Mouse (Mus musculus) adrenal gland, postnatal 25 days (tissue): ENCODE results near the gene Tmc5. TPM values are rescaled to one million over a fixed set of nuclear protein-coding genes. Genes with fewer than 3 reads are reported as not detected.
A peak's percentile ranks its signal among the peaks of the same experiment; 100 is the strongest.

Source experiments
- DNase-seq: peaks from one replicate; pipeline ENCODE4 v3.0.0; 2021; ENCODE audit warnings: mixed read lengths
- total RNA-seq: library from RNA; stranded (reverse); gene quantifications from 2 replicates; pipeline ENCODE4 v1.2.3, GENCODE M21; 2021

Tmc5 gene
- total RNA-seq, 1 experiment from 2014 or later, result 0.33 TPM

DNA sequence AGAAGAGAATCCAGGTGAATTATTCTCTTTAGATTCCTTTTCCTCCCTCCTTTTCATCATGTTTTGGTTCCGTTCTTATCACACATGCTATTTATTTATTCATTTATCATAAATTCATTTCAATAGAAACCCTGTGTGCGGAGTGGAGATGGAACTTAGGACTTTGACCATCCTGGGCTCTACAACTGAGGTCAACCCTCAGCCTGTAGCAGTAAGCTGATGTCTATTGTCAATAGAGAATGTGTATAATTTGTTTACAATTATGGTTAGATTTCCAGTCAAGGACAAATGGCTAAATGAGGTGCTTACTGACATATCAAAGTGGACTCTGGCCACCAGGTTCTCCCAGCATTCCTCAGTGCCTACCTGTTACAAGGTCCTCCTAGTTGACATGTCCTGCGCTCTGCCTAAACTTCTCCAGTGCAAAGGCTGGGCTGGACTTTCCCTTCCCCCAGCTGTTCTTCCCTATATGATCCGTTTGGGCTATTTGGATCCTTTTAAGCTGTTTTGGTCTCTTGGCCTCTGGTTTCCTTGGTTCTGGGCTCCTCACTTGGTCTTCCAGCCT lies 14.2 kb downstream of the Tmc5 start:
- DNase-seq, result no peak

DNA sequence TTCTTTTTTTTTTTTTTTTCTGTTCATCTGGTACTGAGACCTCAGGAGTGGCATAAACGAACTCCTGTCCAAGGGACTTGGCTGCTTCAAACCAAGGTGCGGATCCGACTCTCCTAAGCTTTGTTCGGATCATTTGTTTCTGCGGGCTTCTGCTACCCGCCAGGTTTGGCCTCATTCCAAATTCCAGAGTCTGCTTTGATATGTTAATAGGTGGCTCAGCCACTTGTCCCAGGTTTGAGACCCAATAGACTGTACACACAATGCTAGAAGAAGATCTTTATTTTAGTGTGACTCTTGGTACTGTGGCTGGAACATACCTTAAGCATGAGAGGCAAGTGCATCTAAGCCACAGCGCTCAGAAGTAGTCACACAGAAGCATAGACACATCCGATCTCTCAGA lies 14.8 kb downstream of the Tmc5 start:
- DNase-seq, result no peak

DNA sequence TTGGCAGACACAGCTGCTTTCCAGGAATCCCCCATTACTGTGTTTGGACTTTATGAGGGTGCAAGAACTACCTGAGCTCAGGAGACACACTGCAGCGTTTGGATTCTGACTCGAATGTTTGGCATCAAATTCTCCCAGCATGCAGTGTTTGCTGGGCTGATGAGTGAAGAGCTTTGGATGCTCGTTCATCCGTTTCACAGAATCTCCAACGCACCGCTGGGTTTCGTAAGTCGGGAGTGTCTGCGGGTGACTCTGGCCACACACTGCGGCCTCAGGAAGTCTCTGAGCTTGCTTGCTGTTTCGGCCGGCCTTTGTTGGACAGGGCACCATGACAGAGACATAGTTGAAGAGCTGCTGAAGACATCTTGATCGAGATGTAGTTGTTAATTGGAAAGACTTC lies 17.0 kb downstream of the Tmc5 start:
- no peak for DNase-seq

DNA sequence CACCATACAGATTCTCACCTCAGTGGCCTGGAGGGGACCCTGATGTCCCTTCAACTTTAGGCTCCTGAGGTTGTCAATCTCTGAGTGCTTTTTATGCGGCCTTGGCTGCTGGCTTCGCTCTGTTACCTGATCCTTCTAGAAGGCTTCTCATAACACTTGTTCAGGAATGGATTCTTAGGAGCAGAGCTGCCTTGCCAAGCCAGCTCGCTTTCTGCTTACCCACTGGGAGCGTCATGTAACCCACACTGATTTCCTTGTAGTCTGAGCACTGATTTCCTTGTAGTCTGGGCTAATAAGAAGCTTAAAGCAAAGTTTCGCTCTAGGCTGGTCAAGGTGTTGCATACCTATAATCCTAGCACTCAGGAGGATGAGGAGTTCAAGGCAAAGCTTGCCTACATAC lies 21.0 kb downstream of the Tmc5 start:
- no peak for DNase-seq

DNA sequence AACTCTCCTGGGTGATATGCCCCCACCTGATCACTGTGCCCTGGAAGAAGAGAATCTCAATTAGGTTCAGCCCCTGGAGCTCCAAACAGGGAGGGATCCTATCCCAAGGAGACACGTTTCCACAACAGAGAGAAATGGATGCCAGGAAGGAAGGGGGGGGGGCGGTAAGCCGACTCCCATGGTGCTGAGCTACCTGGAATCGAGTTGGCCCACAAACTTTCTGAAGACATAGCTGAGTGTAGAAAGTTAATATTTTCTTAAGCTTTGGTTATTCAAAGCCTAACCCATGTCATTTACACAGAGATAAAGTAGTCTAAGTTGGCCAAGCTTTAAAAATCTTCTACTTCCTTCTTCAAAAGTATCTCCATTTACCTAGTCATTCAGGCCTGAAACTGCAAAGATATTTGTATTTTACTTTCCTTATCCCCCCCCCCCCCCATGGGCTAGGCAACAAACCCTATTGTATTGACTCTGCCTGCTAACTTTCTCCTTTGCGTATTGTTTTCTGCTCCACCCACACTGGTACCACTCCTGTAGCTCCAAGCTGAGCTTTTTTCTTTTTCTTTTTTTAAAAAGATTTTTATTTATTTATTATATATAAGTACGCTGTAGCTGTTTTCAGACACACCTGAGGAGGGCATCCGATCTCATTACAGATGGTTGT lies 23.3 kb downstream of the Tmc5 start:
- DNase-seq, result no peak

DNA sequence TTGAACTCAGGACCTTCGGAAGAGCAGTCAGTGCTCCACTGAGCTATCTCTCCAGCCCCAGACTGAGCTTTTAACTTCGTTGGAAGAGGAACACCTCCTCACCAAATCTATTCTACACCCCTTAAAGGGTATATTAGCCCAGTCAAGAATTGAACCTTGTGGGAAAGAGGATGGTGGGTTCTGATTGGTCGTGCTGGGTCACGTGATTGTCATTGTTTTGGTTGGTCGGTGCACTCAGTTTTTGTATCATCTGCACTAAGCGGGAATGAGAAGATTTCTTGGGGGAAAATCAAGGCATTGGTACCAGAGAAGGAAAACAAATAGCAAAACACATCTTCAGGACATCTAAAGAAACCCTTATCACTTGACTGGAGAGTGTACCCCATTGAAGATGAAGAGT lies 24.0 kb downstream of the Tmc5 start:
- no peak for DNase-seq

DNA sequence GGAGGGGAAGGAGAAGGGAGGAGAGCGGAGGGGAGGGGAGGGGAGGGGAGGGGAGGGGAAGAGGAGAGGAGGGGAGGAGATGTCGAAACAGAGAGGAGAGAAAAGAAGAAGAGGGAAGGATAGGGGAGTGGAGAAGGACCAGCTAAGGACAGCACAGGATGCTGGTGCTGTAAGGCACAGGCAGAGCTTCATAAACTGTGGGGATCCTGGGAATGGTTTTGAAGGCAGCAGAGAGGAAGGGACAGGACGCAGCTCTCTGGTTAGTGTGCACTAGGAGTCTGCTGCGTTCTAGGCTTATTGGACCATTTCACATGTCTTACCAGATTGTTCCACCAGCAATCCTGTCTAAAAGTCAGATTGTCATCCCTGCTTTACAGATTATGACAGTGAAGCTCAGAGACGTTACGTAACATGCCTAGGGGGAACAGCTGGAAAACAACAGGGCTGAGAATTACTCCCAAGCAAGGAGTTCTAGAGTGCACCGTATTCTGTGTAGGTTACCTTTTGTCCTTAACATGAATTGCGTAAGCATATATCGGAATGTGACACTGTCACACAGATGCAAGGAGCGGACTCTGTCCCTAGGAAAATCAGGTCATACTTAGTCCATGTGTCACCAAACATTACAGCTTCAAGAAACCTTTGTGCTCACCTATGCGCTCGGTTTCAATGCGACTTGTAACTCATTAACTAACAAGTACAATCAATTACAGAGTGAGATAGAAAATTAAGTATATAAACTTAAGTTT lies 30.6 kb downstream of the Tmc5 start:
- DNase-seq, result no peak

DNA sequence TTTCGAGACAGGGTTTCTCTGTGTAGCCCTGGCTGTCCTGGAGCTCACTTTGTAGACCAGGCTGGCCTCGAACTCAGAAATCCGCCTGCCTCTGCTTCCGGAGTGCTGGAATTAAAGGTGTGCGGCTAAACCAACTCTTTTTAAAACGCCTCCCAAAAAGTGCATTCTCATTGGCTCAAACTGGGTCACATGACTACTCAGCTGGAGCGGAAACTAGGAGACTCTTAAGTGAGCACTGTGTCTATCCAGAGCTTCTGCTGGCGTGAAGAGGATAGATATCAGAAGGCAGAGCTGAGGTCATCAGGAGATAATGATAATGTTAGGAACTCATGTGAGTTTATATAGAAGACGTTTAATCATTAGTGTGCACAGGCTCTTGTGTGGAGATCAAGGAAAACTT lies 36.0 kb downstream of the Tmc5 start:
- no peak for DNase-seq

DNA sequence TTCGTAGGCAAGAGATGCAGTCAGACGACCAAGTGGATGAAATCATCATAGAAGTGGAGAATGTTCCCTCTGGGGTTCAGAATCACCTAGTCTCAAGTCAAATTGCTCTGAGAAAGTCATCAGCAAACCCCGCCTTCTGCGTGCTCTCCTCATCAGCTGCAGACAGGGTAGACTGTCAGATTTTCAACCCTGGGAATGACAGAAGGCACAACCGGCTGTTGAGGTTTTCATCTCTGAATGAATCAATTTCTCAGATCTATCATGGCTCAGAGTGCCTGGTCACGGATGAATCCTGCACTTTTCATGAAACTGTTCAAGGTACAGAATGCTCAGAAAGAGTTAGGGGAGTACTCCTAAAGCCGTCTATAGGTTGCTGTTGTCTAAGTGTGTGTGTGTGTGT lies 36.9 kb downstream of the Tmc5 start:
- DNase-seq, result no peak

DNA sequence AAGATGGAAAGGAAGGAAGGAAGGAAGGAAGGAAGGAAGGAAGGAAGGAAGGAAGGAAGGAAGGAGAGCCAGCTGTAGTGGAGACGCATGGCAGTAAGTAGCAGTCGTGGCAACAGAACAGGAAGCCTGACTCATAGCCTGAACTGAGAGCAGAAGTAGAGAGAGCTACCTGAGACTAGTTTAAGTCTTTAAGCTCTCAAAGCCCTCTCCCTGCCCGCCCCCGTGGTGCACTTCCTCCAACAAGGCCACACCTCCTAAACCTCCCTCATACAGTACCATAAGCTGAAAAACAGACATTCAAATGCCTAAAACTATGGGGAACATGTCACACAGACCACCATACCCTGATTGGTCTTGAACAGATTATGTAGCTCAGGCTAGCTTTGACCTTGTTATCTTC lies 40.4 kb downstream of the Tmc5 start:
- DNase-seq, result no peak

DNA sequence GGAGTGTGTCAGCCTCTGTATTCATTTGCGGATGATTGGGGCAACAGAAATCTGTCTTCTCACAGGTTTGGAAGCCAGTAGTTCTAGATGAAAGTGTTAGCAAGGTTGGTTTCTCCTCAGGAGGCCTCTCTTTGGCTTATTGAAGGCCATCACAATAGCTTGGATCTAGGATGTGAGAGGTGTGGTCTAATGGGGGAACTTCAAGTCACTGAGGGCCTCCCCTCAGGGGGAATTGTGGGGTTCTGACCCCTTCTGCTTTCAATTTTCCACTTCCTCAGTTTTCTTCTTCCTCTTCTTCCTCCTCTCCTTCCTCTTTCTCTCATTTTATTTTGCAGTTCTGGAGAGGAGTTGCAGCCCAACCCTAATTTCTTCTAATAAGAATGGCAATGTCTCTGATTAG lies 49.1 kb downstream of the Tmc5 start:
- DNase-seq, result no peak

DNA sequence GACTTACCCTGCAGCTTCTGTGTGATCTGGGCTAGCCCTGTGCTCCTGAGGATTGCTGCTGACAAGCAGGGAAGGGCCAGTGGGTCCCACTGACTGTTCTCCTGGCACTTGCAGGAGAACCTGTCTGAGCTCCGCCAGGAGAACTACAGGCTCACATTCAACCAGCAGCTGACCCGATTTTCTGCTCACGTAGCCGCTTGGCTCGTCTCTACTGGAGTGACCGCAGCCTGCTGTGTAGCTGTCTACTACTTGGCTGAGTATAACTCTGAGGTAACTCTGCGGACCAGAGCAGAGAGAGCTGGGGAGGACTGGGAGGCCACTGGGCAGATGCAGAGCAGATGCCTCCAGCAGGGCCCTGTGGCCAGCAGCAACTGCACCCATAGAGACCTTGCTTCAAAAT lies 52.2 kb downstream of the Tmc5 start:
- DNase-seq, result no peak

DNA sequence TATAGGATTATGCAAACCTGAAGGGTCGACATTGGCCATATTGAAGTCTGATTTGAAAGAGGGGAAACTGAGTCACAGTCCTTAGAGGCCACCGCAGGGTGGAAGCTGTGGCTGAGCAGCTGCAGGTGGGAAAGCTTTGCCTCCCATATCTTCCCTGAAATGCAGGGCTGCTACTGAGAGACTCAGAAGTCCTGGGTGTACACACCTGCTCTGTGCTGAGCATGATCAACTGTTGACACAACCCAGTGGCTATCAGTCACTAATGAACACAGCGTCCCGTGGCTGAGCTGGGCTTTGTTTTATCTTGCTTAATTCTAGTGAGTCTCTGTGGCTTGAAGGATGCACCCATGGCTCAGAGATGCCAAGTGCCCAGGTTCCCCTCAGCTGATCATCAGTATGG lies 53.0 kb downstream of the Tmc5 start:
- no peak for DNase-seq

DNA sequence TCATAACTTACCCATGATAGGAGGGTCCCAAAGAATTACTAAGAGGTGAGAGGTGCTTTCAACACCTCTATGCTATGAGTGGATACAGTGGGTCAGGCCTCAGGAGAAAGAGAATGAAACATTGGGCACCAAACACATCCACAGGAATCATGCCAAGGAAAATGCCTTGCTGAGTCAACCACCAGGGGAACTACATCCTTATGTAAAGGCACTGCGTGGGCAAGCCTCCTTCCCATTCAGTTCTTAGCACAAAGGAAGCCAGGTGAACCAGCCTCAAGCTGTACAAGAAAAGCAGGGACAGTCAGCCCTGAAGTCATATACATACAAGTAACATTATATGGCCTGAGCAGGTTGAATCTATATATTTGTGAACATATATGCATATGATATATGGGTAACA lies 53.8 kb downstream of the Tmc5 start:
- no peak for DNase-seq

DNA sequence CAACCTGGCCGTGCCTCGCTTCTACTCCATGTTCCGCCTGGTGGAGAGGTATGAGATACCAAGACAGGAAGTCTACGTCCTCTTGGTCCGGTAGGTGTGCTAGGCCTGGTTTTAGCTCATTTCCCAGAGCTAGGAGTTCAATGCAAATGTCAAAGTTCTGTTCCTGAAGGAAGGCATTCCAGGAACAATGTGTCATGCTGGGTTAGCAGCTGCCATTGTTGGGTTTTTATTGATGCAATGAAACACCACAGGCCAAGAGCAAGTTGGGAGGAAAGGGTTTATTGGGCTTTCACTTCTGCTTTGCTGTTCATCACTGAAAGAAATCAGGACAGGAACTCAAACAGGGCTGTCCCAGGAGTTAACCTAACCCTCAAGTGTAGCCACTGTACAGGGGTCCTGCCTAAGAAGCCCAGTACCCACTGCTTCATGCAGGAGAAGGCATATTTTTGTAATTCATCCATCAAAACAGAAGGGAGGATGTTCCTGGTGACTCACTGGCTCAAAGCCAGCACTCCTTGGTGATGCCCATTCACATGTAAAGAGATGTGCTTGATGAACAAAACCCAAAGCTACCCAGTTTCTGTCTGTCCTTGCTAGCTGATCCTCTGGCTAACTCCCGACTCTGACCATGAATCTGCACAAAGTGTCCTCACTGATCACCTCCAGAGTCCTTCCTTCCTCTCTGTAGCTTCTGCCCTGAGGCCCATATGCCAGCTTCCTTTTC lies 55.6 kb downstream of the Tmc5 start:
- no peak for DNase-seq

DNA sequence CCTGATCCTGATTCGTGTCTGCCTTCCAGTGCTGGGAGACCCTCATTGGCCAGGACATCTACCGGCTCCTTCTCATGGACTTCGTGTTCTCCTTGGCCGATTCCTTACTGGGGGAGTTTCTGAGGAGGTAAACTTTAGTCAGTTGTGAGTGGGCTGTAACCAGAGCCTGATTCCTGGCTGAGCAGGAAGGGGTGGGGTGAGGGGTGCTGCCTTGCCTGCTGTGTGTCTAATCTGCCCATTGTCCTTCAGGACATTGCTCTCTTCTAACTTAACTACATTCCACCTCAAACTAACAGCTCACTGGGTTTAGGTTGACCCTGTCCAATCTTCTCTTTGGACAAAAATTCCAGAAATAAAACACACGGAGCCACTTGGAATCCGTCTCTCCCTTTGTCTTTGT lies 59.6 kb downstream of the Tmc5 start:
- DNase-seq, result no peak

DNA sequence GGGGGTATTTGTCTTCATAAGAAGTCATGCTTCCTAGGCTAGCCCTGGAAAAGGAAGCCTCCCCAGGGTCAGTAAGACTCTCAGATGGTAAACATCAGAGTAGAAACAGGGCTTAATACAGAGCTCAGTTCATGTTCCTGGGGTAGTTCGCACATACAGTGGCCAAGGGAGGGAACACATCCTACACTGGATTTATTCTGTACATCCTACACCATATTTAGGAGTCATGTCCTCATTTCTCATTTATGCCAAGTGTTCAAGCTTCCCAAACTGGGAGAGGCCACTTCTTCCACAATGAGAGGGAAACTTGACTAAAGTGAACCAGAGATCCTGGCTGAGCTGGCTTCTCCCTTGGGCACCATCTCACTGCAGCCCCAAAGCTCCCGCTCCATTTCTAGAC lies 70.7 kb downstream of the Tmc5 start:
- no peak for DNase-seq

DNA sequence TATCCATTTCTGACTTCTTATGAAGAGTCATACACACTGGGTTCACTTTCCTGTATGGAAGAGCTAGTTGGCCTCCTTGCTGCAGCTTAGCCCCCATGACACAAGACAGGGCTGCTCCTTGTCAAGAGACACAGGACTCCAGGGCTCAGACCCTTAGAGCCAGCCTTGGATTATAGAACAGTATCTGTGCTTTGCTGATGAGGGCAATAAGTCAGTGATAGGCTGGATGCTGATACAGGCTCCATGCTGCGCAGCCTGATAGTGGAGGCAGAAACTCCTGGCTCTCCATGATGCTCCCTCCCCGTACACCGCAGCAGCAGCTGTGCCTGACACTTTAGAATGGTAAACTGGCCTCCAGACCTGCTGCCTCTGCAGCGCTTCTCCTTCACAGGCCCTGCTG lies 73.0 kb downstream of the Tmc5 start:
- DNase-seq, result no peak

DNA sequence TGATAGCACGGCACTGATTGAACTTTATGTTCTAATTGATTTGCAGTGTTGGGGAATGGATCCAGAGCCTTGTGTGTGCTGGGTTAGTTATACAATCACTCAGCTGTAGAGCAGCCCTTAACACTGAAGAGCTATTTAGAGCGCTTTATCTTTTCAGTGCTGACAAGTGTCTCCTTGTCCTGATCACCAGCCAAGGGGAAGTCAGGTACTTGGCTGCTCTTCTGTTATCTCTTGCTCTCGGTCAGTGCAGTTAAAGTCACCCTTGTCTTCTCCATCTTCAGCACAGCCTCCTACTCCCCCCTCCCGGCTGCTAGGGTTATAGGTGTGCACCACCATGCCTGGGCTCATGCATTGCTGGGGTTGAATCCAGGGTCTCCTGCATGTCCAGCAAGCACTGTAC lies 79.7 kb downstream of the Tmc5 start:
- DNase-seq, result no peak

DNA sequence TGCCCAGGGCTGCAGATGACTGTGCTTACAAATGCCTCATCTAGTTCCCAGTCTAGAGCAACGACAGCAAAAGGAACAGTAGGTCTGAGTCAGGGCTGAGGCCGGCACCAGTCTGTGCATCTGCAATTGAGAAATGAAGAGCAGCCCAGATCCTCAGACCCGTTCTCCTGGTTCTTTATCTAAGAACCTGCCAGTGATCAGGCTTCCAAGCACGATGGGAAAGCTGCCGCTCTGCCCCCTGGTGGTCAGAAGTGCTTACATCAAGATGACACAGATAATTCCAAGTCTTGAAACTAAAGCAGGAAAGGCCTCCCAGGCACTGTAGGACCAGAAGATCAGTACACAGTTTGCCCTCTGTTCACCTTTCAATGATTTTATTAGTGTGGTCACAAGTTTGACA lies 91.1 kb downstream of the Tmc5 start:
- DNase-seq, result peak; percentile 73

DNA sequence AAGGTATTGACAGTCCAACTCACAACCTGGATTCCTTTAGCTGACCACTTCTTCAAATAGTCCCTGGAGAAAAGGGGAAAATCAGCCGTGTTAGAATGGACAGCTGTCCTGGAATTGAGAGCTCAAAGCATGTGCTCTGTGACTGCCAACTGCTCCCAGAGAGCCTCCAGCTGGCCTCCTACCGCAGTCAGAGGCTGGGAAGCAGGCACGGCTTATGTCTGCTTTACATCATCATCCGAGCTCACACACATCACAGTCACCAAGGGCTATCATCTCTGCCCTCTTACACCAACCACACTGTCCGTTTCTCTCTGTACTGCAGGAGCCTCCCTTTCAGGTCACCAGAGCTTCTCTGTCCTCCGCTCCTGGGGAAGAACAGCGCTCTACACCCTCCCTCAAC lies 92.0 kb downstream of the Tmc5 start:
- DNase-seq, result no peak

DNA sequence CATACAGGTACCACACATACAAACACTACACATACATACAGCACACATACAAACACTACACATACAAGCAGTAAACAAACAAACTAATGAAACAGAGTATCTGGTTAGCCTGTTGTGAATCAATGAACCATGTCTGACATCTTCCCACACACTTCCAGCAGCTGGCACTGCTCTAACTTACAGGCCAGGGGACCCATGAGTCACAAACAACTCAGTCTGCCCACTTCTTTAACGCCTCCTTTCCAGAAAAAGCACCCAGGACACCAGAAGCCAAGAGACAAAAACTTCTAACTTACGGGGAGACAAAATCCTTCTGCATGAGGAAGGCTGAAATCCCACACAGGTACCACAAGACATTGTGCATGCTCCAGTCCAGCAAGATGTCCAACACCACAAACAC lies 94.2 kb downstream of the Tmc5 start:
- DNase-seq, result no peak

DNA sequence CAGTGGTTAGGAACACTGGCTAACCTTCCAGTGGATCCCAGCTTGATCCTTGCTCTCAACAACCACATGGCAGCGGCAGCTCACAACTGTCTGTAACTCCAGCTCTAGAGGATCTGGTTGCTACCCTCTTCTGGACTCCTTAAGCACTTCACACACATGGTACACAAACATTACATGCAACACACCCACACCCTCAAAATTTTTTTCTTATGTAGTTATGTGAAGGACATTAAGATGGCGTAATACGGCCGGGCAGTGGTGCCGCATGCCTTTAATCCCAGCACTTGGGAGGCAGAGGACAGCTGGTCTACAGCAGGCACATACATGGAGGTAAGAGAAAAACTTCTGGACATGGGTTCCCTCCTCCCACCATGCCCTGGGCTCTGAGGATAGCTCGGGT lies 99.0 kb downstream of the Tmc5 start:
- no peak for DNase-seq
